Mouse (Mus musculus): Measurements from ENCODE around the gene 5430427O19Rik. TPM values are rescaled to one million over a fixed set of nuclear protein-coding genes. Genes with fewer than 3 reads are reported as not detected.

5430427O19Rik gene
- polyA plus RNA-seq, 1 experiment from 2014 or later = not detected

DNA sequence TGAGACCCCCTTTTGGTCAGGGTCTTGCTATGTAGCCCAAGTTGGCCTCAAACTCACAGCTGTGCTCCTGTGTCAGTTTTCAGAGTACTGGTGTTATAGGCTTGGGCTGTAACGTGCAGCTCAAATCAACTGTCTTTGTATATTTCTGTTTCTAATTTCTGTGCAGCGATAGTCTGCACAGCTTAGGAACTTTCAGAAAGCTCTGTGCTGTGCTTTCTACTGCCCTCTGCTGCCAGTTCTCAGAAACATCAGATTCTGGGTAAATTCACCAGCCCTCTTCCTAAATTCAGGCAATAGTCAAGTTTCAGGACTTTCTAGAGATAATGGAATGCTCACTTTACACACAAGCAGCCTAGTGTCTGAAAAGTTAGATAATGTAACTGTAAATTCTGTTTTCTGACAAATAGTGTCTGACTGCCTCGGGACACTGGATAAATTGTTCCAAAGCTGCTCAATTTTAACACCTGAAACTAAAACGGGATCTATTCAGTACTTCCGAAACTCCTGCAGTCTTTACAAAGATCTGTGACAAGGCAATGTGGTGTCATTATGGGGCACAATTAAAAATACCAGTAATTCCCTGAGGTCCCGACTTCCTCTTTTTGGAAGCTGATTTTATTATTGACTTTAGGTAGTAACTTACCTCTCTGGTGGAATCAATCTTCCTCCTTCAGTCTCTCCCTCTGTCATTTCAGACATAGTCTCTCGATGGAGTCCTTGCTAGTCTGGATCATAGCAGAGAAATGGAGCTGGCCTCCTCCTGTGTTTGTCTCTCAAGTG lies 9.2 kb downstream of the 5430427O19Rik start:
- ATAC-seq (ENCODE audit: low FRiP score) = no peak
- H3K9me3 ChIP-seq = no peaks in the 10 kb centered on the region
- no peak overlapping the region for H3K9ac ChIP-seq
- no peak overlapping the region for H3K4me3 ChIP-seq
- no peak overlapping the region for H3K4me2 ChIP-seq
- H3K4me1 ChIP-seq (replicated peaks) = no peaks in the 10 kb centered on the region
- WGBS = 70% methylated on average over 7 of the region's 7 CpGs
- H3K27ac ChIP-seq = no peak overlapping the region
- H3K36me3 ChIP-seq = no peaks in the 10 kb centered on the region
- no peaks in the 10 kb centered on the region for H3K27me3 ChIP-seq

- no peaks in the 10 kb centered on the region for H3K36me3 ChIP-seq
- no peak for ATAC-seq (ENCODE audit: low FRiP score)
- H3K27ac ChIP-seq = no peak overlapping the region
- H3K9me3 ChIP-seq = no peaks in the 10 kb centered on the region
- H3K4me1 ChIP-seq (replicated peaks) = no peaks in the 10 kb centered on the region
- no peak overlapping the region for H3K4me2 ChIP-seq
- no peak overlapping the region for H3K9ac ChIP-seq
- WGBS = 45% methylated on average over 5 of the region's 5 CpGs
- H3K27me3 ChIP-seq = no peaks in the 10 kb centered on the region
- no peak overlapping the region for H3K4me3 ChIP-seq
Measured at GRCm38 (mm10) chrX:85886651-85887050, 16.5 kb downstream of the 5430427O19Rik start.

GRCm38 (mm10) chrX:85901195-85901594 lies 31.0 kb downstream of the 5430427O19Rik start:
- WGBS = 62% methylated on average over 1 of the region's 1 CpGs
- no peak overlapping the region for H3K4me3 ChIP-seq
- no peaks in the 10 kb centered on the region for H3K36me3 ChIP-seq
- H3K9ac ChIP-seq = no peak overlapping the region
- H3K27ac ChIP-seq = no peak overlapping the region
- no peaks in the 10 kb centered on the region for H3K4me1 ChIP-seq (replicated peaks)
- no peaks in the 10 kb centered on the region for H3K9me3 ChIP-seq
- ATAC-seq (ENCODE audit: low FRiP score) = no peak
- H3K27me3 ChIP-seq = no peaks in the 10 kb centered on the region
- no peak overlapping the region for H3K4me2 ChIP-seq

- Histone ChIP-seq H3K9me3 (no peaks in the 10 kb centered on the region), H3K27ac (no peak overlapping the region), H3K27me3 (no peaks in the 10 kb centered on the region), H3K36me3 (no peaks in the 10 kb centered on the region), H3K4me2 (no peak overlapping the region), H3K4me3 (no peak overlapping the region), H3K9ac (no peak overlapping the region), H3K4me1 (replicated peaks) (no peaks in the 10 kb centered on the region)
- no peak for ATAC-seq (ENCODE audit: low FRiP score)
- 40% methylated on average over 3 of the region's 3 CpGs for WGBS
Measured at GRCm38 (mm10) chrX:85919034-85919433, 48.9 kb downstream of the 5430427O19Rik start.

DNA sequence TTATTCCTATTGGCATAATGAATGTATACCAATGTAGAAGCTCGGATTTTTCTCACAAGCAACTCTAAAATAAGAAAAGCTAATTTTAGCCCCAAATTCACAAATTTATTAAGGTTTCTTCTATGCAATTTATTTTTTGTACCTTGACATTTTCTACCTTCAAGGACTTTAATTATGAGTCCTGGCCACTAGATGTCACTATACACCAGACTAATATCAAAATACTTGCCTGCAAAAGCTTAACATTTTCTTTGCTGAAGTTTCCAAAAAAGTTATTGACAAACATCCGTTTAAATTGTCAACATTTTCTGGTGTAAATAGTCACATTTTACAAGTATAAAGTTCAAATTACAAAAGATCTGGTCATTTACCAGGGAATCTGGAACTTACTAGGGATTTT lies 62.8 kb downstream of the 5430427O19Rik start:
- 4% methylated on average over 2 of the region's 2 CpGs for WGBS
- Histone ChIP-seq H3K27ac (no peak overlapping the region), H3K4me2 (no peak overlapping the region), H3K27me3 (no peaks in the 10 kb centered on the region), H3K4me3 (no peak overlapping the region), H3K4me1 (replicated peaks) (no peaks in the 10 kb centered on the region), H3K36me3 (no peaks in the 10 kb centered on the region), H3K9ac (no peak overlapping the region), H3K9me3 (no peaks in the 10 kb centered on the region)
- ATAC-seq (ENCODE audit: low FRiP score) = no peak

Other genes with a start within 250 kb of the 5430427O19Rik start
- 7.2 and 7.8 TPM in 2 replicates for gene Gk, start 93.5 kb upstream of the 5430427O19Rik start, polyA plus RNA-seq (2015; fragmentation: Nextera tagmentation; extraction: Ambion mirVana)
- gene Samt3, start 173.8 kb downstream of the 5430427O19Rik start, polyA plus RNA-seq (2015; fragmentation: Nextera tagmentation; extraction: Ambion mirVana) = not detected in 2 replicates

Data from hindbrain, embryonic 13.5 days (tissue).